Mouse (Mus musculus): ENCODE measurements around the gene Slc38a10.

Slc38a10 gene

GRCm38 (mm10) chr11:120137625-120138004 is 13.5 kb downstream of the Slc38a10 start:
- no peak for DNase-seq (ENCODE audit: low spot score in 2 of 2)

DNA sequence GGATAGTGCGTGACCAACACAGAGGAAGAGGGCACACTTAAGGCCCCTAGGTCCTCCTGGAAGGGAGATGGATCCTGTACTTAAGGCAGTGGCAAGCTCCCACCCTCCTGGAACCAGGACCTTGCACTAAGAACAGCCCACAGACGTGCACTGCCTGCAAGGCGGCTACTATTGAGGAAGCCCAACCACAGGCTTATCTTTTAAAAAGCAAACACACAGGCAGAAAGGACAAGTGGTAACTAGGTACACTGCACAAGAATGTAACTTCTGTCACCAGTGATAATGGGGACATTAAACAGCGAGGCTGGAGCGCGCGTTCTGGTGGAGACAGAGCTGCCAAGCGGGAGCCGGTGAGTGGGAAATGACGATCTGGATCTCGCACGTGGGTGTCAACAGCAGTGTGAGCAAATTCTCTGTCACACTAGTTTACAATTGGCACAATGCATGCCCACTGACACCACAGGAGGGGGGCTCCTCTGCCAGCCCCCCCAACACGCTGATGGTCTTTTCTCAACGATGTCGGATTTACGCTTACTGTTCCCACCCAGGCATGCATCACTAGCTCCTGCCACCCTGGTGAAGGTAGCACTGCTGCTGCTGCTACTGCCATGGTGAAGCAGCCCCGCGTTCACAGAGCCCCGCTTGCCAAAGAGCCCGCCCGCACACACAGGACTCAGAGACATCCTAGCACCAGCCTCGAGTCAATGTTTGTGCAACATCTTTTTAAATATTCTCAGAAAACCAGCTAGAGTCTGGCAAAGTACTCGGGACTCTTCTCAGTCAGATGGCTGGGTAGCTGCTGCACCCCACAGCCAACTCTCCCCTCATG is 14.1 kb downstream of the Slc38a10 start:
- peak; percentile 43 to 48 for DNase-seq (ENCODE audit: low spot score in 2 of 2)

DNA sequence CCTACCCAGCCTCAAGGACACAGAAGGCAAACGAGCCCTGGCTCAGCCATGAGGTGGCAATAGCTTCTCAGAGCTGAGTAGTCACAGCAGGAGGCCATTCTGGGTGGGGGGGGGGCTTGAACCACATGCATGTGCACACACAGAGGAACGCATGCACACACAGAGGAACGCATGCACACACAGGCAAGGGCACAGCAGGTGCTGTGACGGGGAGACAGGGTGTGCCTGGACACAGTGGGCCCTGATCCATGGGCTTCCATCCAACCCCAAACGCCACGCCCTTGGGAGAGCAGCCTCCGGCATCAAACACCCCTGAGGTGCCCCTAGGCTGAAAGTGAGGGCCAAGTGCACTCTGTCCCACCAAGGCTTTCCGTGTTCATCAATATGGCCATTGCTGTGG is 15.0 kb downstream of the Slc38a10 start:
- DNase-seq (ENCODE audit: low spot score in 2 of 2) = no peak

DNA sequence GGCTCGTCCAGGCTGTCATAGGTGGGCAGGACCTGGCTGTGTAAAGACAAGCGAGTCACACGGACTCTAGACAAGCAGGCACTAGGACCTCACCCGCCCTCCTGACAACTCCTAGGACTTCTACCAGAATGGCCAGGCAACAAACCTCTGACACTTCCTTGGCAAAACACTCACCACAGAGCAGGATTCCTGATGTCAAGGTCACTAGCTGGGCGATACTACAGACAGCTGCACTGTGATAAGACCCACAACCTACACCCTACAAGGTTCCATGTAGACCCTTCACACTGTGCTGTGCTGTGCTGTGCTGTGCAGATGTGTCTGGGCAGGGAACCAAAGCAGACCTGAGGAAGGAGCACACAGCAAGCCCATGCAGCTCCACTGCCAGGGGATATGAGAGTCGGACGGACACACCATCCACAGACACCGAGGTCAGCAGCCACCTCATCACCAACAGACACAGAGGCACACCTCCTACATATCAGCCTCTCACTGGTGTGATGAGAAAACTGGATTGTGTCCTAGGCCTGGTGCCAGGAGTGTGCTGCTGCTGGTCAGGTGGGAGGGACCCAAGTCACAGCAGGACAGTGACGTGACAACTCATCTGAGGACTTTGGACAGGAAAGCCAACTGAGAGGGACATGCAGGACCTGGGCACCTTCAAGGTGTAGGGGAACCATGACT is 16.2 kb downstream of the Slc38a10 start:
- DNase-seq (ENCODE audit: low spot score in 2 of 2) = no peak

DNA sequence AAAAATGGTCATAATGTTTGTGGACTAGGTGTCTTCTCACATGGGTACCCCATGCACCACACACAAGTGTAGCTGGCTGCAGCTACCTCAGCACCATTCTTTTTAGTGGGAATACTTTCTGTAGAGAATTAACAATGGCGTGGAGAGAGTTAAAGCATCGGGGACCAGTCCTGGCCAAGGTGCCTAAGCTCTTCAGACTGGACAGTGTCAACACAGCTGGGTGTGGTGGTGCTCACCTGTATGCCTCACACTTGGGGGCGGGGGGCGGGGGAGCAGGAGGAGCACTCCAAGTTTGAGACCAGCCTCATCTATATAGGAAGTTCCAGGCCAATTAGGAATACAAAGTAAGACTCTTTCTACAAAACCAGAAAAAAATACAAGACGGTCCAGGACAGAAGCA is 17.0 kb downstream of the Slc38a10 start:
- no peak for DNase-seq (ENCODE audit: low spot score in 2 of 2)

DNA sequence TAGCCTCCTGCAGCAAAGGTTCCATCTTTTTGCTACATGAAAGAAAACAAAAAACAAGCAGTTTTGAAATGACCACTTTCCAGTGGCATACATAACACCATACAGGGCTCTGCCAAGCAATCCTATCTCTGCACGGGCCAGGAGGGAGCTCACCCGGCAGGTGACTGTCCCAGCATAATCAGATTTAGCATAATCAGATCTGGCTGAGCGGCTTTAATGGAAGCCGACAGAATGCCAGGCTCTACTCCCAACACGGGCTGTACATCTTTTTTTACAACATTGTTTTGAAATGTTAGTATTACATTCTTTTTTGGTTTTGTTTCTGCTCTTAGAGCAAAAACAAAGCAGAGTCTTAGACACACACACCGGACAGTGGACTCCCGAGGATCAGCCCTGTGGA is 21.9 kb downstream of the Slc38a10 start:
- DNase-seq (ENCODE audit: low spot score in 2 of 2) = no peak

- no peak for DNase-seq (ENCODE audit: low spot score in 2 of 2)
Observed at GRCm38 (mm10) chr11:120126845-120127244, 24.3 kb downstream of the Slc38a10 start.

DNA sequence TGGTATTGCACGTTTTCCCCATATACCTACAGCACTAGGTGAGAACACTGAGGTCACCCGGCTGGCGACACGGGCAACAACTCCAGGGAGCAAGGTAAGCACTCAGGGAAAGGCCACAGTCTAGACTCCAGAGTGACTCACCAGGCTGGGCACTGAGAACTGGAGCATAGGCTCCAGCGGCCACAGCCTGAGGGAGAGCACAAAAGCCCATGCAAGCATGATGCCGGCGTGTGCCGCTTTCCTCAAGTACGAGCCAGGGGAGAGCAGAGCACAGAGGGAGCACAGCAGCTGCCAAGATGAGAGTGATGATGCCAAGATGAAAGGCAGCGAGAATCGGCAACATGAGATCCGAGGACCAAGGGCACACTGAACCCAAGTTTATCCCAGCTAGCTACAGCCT is 29.0 kb downstream of the Slc38a10 start:
- DNase-seq (ENCODE audit: low spot score in 2 of 2) = no peak

GRCm38 (mm10) chr11:120120642-120121420 is 30.3 kb downstream of the Slc38a10 start:
- DNase-seq (ENCODE audit: low spot score in 2 of 2) = peak in 1 of 2 experiments; percentile 63

- DNase-seq (ENCODE audit: low spot score in 2 of 2) = no peak
Observed at GRCm38 (mm10) chr11:120119936-120120541, 31.1 kb downstream of the Slc38a10 start.

DNA sequence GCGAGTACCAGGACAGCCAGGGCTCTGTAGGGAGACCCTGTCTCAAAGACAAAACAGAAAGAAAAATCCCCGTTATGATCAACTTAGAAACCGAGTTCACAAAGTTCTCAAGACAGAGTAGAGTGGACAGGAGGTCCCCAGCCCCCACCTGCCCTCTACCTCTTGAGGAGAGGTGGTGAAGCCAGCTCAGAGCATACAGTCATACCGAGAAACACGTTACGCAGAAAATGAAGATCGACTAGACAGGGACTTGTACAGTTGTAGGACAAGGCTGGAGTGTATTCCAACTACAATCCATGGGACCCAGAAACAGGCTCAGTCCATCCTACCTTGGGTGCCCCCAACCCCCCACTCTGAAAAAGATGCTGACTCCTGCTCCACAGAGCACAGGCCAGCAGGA is 32.0 kb downstream of the Slc38a10 start:
- no peak for DNase-seq (ENCODE audit: low spot score in 2 of 2)

DNA sequence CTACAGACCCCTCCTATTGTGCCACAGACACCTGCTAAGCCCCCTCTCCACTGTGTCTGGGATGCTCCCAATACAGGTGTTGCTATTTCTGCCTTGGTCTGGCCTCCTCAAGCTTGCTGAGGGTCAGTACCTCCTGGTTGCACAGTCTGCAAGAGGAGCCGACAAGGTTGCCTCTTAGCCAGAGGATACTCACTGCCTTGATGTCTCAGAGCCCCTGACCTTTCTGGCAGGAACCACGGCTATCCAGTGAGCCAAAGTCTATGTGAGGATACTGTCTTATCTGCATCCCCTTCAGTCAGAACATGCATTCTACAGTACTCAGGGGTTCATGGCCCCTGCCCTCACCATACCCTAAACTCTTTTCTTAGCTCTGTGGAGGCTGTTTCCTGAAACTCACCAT is 33.5 kb downstream of the Slc38a10 start:
- DNase-seq (ENCODE audit: low spot score in 2 of 2) = no peak

DNA sequence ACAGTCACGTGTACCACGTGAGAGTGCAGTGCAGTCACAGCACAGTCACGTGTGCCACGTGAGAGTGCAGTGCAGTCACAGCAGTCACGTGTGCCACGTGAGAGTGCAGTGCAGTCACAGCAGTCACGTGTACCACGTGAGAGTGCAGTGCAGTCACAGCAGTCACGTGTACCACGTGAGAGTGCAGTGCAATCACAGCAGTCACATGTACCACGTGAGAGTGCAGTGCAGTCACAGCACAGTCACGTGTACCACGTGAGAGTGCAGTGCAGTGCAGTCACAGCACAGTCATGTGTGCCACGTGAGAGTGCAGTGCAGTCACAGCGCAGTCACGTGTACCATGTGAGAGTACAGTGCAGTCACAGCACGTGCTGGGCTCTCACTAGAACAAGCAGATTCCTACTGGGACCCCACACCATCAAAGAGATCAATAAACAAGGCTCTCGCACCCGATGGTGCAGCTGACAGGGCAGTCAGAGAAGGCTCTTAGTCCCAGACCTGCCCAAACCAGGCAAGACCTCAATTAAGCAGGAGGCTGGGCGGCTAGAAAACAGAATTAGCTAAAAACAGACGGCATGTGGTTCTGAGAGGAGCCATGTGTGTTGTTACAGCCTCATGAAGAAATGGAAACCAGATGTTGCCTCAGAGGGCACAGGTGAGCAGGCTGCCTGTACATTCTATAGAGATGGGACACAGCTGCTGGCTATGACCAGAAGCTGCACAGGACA is 36.5 kb downstream of the Slc38a10 start:
- no peak for DNase-seq (ENCODE audit: low spot score in 2 of 2)

DNA sequence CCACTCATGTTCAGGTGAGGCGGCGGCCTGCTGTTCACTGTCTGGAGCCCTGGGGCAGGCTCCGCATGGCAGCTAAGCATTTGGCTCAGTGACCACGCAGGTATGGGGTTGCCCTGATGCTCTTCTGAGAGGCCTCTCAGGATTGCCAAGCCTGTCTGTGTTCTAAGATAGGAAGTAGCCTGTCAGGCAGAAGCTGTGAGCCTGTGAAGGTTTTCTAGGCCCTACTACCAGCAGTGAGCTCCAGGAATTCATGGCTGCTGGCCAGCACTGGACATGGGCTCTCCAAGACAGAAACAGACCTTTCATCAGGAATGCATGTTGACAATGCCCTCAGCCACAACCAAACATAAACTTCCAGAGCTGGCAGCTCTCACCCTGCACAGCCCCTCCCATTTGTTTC is 39.0 kb downstream of the Slc38a10 start:
- DNase-seq (ENCODE audit: low spot score in 2 of 2) = no peak

- peak in 1 of 2 experiments; percentile 47 for DNase-seq (ENCODE audit: low spot score in 2 of 2)
Observed at GRCm38 (mm10) chr11:120111033-120111432, 40.1 kb downstream of the Slc38a10 start.

DNA sequence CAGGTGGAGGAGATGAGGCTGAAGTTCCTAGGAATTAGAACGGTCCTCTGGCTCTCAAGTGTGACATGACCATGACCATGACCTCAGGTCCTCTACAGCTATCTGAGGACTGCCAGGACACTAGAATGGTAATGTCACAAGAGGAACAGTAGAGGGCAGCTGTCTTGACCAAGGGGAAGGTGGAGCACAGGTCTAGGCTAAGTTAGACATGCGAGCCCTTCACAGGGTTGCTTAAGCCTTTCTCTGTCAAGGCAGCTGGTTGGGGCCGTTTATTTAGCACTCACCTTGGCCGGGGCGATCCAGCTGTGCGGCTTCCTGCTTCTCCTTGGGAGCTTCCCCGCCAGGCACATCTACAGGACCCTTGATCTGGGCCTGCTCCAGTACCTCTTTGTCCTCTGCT is 40.6 kb downstream of the Slc38a10 start:
- DNase-seq (ENCODE audit: low spot score in 2 of 2) = no peak

- no peak for DNase-seq (ENCODE audit: low spot score in 2 of 2)
Observed at GRCm38 (mm10) chr11:120109558-120110210, 41.5 kb downstream of the Slc38a10 start.

- DNase-seq (ENCODE audit: low spot score in 2 of 2) = no peak
Observed at GRCm38 (mm10) chr11:120107796-120108195, 43.4 kb downstream of the Slc38a10 start.

DNA sequence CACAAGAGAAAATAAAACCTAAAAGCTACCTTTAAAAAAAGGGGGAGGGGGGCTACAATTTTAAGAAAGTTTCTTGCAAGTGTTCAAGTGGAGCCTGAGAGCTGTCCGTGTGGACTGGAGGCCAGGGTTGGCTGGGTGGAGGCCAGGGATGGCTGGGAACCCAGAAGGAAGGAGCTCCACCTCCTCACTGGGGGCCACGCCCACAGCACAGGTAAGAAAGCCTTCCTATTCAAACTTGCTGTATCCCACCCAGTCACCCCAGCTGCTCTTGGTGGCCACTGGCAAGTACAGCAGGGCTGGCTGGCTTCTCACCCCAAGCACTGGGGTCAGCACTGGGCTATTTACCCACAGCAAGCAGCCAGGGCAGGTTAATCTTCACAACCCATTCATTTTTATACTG is 44.1 kb downstream of the Slc38a10 start:
- no peak for DNase-seq (ENCODE audit: low spot score in 2 of 2)

- DNase-seq (ENCODE audit: low spot score in 2 of 2) = no peak
Observed at GRCm38 (mm10) chr11:120103431-120103997, 47.6 kb downstream of the Slc38a10 start.

Measured in frontal cortex, postnatal 14 days (tissue).